Mouse (Mus musculus): Measurements from ENCODE around the gene Vgf. TPM values are rescaled to one million over a fixed set of nuclear protein-coding genes. Genes with fewer than 3 reads are reported as not detected.

Gene Vgf
- polyA plus RNA-seq, 1 experiment from 2014 or later: 0.55 TPM

DNA sequence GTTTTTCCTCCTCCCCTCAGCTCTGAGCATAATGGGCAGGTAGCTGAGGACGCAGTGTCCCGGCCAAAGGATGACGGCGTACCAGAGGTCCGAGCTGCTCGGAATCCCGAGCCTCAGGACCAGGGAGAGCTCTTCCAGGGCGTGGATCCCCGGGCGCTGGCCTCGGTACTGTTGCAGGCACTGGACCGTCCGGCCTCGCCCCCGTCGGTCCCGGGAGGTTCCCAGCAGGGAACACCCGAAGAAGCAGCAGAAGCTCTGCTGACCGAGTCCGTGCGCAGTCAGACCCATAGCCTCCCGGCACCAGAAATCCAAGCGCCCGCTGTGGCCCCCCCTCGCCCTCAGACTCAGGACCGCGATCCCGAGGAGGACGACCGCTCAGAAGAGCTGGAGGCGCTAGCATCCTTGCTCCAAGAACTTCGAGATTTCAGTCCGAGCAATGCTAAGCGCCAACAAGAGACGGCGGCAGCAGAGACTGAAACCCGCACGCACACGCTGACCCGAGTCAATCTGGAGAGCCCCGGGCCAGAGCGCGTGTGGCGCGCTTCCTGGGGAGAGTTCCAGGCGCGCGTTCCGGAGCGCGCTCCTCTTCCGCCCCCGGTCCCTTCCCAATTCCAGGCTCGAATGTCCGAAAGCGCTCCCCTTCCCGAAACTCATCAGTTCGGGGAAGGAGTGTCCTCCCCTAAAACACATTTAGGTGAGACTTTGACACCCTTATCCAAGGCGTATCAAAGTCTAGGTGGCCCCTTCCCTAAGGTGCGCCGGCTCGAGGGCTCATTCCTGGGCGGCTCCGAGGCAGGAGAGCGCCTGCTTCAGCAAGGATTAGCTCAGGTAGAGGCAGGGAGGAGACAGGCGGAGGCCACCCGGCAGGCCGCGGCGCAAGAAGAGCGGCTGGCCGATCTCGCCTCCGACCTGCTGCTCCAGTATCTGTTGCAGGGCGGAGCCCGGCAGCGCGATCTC is 5.2 kb downstream of the Vgf start:
- under 1% methylated on average over 78 of the region's 78 CpGs for WGBS
- Histone ChIP-seq H3K36me3 (peaks cover 6% of the 10 kb centered on the region), H3K9ac (no peak overlapping the region), H3K9me3 (replicated peaks) (no peaks in the 10 kb centered on the region), H3K4me1 (peaks cover 50% of the 10 kb centered on the region), H3K4me3 (replicated peaks) (peak overlapping the region; percentile 54), H3K4me2 (peak overlapping the region; percentile 100), H3K27me3 (peaks cover 62% of the 10 kb centered on the region), H3K27ac (no peak overlapping the region)
- ATAC-seq (replicated peaks; ENCODE audit: low FRiP score): no peak

DNA sequence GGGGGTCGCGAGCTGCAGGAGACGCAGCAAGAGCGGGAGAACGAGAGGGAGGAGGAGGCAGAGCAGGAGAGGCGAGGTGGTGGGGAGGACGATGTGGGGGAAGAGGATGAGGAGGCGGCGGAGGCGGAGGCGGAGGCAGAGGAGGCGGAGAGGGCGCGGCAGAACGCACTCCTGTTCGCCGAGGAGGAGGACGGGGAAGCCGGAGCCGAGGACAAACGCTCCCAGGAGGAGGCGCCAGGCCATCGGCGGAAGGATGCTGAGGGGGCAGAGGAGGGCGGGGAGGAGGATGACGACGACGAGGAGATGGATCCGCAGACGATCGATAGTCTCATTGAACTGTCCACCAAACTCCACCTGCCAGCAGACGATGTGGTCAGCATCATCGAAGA is 5.8 kb downstream of the Vgf start:
- peak overlapping the region; percentile 100 for H3K4me2 ChIP-seq
- H3K36me3 ChIP-seq: peaks cover 13% of the 10 kb centered on the region
- H3K9ac ChIP-seq: no peak overlapping the region
- H3K4me3 ChIP-seq (replicated peaks): peak overlapping the region; percentile 54
- peaks cover 50% of the 10 kb centered on the region for H3K4me1 ChIP-seq
- no peaks in the 10 kb centered on the region for H3K9me3 ChIP-seq (replicated peaks)
- WGBS: under 1% methylated on average over 30 of the region's 33 CpGs
- H3K27me3 ChIP-seq: peaks cover 56% of the 10 kb centered on the region
- ATAC-seq (replicated peaks; ENCODE audit: low FRiP score): no peak
- H3K27ac ChIP-seq: no peak overlapping the region

DNA sequence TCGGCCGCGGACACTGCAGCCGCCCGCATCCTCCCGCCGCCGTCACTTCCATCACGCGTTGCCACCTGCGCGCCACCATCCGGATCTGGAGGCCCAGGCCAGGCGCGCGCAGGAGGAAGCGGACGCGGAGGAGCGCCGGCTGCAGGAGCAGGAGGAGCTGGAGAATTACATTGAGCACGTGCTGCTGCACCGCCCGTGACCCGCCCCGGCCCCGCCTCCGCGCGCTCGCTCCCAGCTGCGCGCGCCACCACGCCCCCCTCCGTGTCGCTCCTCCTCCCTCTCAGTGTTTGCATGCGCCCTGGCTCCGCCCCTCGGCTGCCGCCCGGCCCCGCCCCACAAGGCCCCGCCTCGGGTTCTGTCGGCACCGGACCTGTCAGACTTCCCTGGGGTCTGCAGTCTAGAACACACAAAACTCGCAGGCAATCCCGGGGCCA is 6.5 kb downstream of the Vgf start:
- H3K36me3 ChIP-seq: peaks cover 19% of the 10 kb centered on the region
- H3K27ac ChIP-seq: no peak overlapping the region
- peak overlapping the region; percentile 54 for H3K4me3 ChIP-seq (replicated peaks)
- peaks cover 51% of the 10 kb centered on the region for H3K27me3 ChIP-seq
- peak overlapping the region; percentile 26; the same call in 1 of the 2 replicates for H3K9ac ChIP-seq
- H3K9me3 ChIP-seq (replicated peaks): no peaks in the 10 kb centered on the region
- WGBS: 1% methylated on average over 44 of the region's 49 CpGs
- ATAC-seq (replicated peaks; ENCODE audit: low FRiP score): peak; percentile 81
- peak overlapping the region; percentile 100 for H3K4me2 ChIP-seq
- peaks cover 50% of the 10 kb centered on the region for H3K4me1 ChIP-seq

DNA sequence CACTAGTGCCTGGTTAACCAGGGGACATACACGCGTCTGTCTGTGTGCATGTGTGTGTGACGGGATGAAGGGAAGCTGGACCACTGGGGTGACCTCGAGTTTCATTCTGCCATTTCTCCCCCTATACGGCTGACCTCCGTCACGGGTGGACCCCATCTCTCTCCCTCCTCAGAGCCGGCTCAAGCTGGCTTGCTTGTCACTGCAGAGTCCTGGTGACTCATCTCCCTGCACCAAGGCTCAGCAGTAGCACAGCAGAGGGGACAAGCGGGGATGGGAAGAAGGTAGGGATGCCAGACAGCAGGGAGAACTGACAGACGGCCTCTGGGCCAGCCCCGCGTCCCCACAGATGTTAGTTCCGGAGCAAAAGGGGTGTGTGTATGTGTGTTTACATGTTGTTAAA is 10.0 kb downstream of the Vgf start:
- Histone ChIP-seq H3K27ac (no peak overlapping the region), H3K9me3 (replicated peaks) (no peaks in the 10 kb centered on the region), H3K36me3 (peaks cover 53% of the 10 kb centered on the region), H3K9ac (no peak overlapping the region), H3K4me2 (no peak overlapping the region), H3K4me1 (peaks cover 21% of the 10 kb centered on the region), H3K27me3 (peaks cover 16% of the 10 kb centered on the region), H3K4me3 (replicated peaks) (no peak overlapping the region)
- no peak for ATAC-seq (replicated peaks; ENCODE audit: low FRiP score)
- WGBS: 86% methylated on average over 13 of the region's 13 CpGs

DNA sequence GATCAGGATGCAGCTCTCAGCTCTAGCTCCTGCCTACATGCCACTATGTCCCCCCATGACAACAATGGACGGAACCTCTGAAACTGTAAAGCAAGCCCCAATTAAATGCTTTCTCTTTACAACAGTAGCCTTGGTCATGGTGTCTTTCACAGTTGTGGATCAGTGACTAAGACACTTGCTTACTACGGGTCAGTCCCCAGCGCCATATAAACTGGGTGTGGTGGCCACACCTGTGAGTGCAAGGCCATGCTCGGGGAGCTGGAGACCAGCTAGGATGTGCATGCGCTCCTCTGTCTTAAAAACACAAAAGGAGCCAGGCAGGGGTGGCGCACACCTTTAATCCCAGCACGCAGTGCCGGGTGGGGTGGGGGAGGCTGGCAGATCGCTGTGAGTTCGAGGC is 13.3 kb downstream of the Vgf start:
- no peak overlapping the region for H3K4me3 ChIP-seq (replicated peaks)
- ATAC-seq (replicated peaks; ENCODE audit: low FRiP score): no peak
- 98% methylated on average over 10 of the region's 10 CpGs for WGBS
- peaks cover under 1% of the 10 kb centered on the region for H3K4me1 ChIP-seq
- peaks cover 69% of the 10 kb centered on the region for H3K36me3 ChIP-seq
- no peaks in the 10 kb centered on the region for H3K27me3 ChIP-seq
- no peak overlapping the region for H3K4me2 ChIP-seq
- no peak overlapping the region for H3K9ac ChIP-seq
- H3K27ac ChIP-seq: no peak overlapping the region
- no peaks in the 10 kb centered on the region for H3K9me3 ChIP-seq (replicated peaks)

DNA sequence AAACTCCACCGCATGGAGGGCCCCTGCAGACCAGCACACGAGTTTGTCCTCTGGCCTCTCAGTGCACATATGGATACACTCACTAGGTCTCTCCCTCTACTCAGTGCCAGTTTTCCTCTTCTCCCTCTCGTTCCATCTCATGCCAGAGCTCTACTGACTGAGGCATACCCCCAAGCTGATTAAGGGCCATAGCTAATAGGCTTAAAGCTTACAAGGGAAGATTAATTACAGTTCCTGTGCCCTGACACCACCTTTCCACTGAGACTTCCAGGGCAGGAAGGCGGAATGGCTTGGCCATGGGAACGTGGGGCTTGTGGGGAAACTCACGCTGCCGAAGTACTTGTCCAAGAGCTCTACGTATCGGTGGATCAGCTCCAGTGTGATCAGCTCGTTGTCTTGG is 15.2 kb downstream of the Vgf start:
- no peak for ATAC-seq (replicated peaks; ENCODE audit: low FRiP score)
- H3K36me3 ChIP-seq: peaks cover 62% of the 10 kb centered on the region
- H3K4me3 ChIP-seq (replicated peaks): no peak overlapping the region
- H3K27me3 ChIP-seq: no peaks in the 10 kb centered on the region
- peaks cover 13% of the 10 kb centered on the region for H3K4me1 ChIP-seq
- no peaks in the 10 kb centered on the region for H3K9me3 ChIP-seq (replicated peaks)
- H3K9ac ChIP-seq: no peak overlapping the region
- 86% methylated on average over 10 of the region's 10 CpGs for WGBS
- H3K4me2 ChIP-seq: no peak overlapping the region
- H3K27ac ChIP-seq: no peak overlapping the region

DNA sequence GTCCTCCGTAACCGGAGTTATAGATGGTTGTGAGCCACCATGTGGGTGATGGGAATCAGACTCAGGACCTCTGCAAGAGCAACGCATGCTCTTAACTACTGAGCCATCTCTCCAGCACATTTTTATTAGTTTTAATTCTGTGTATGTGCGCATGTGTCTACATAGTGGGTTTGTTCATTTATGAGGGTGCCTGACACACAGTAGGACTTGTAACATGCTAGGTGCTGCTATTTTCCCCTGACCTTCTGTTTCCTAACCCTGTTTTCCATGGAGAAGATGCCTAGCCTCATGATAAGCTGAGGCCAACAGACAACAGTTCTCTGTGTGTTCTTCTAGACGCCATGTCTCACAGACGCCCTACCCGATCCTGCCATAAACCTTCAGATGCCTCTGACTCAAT is 17.8 kb downstream of the Vgf start:
- H3K36me3 ChIP-seq: peaks cover 37% of the 10 kb centered on the region
- ATAC-seq (replicated peaks; ENCODE audit: low FRiP score): no peak
- WGBS: 94% methylated on average over 7 of the region's 7 CpGs
- no peak overlapping the region for H3K27ac ChIP-seq
- peaks cover 14% of the 10 kb centered on the region for H3K4me1 ChIP-seq
- H3K9ac ChIP-seq: no peak overlapping the region
- H3K4me3 ChIP-seq (replicated peaks): no peak overlapping the region
- H3K27me3 ChIP-seq: no peaks in the 10 kb centered on the region
- no peaks in the 10 kb centered on the region for H3K9me3 ChIP-seq (replicated peaks)
- no peak overlapping the region for H3K4me2 ChIP-seq

DNA sequence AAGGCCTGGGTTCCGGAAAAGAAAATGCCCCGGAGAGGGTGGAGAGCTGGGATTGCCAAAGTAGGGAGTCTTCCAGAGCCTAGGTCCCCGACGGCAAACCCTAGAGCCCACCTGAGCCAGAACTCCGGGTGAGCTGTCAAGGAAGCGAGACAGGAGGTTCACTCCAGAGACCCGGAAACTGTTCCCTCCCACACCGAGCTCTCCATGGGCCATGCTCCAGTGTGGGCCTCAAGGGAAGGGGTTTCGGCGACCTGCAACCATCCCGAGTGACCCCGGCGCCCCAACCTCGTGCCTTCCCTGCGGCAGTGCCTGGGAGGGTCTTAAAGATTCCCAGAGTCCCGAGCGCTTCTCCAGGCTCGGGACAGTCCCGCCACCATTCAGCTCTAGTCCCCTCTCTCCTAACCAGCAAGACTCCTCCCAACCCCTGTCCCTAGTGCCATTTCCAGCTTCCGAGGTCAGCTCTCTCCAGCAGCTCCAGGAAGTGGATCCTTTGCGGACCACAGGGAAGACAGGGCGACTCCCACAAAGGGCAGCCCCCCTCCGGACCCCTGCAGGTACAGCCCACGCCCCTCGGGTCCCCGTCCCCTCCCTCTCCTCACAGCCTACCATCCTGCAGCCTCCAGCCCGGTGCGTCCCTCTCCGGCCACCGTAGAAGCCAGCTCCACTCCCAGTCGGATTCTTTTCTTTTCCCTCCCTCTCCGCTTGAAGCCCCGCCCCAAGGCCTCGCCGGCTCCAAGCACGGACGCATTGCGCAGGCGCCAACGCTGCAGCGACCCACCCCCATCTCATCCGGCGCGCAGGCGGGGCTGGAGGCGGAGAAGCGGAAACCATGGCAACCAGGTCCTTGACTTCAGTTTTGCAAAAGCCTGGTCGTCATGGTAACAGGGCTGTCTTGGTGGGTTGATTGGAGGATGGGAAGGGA is 19.5 kb downstream of the Vgf start, which contains the start of gene Ap1s1:
TSS of gene Ap1s1 (minus strand) at position 734 of the 922 bp plus-strand sequence.
- no peaks in the 10 kb centered on the region for H3K27me3 ChIP-seq
- H3K9ac ChIP-seq: peak within 1 kb of the TSS; percentile 79
- no peaks in the 10 kb centered on the region for H3K9me3 ChIP-seq (replicated peaks)
- peak within 1 kb of the TSS; percentile 81 for H3K27ac ChIP-seq
- ATAC-seq (replicated peaks; ENCODE audit: low FRiP score): peak; percentile 89
- peaks cover 14% of the 10 kb centered on the region for H3K4me1 ChIP-seq
- peaks cover 20% of the 10 kb centered on the region for H3K36me3 ChIP-seq
- peak within 1 kb of the TSS; percentile 90 for H3K4me2 ChIP-seq
- WGBS: under 1% methylated on average over 48 of the region's 48 CpGs
- H3K4me3 ChIP-seq (replicated peaks): peak within 1 kb of the TSS; percentile 80

DNA sequence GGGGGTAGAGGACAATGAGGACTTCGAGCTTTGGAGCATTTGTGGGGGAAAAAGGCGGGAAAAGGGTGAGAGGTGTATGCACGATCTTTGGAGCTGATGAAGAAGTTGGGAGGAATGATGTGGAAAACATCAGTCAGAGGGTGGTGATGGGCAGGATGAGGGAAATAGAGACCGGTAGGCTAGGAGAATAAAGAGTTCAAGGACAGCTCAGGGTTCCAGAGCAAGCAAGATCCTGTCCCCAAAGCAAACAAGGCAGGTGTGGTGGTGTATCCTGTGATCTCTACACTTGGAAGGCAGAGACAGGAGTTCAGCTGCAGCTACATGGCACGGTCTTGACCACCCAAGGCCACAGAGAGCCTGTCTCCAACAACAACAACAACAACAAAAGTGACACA is 20.1 kb downstream of the Vgf start:
- Histone ChIP-seq H3K4me1 (peaks cover 14% of the 10 kb centered on the region), H3K4me2 (peak overlapping the region; percentile 90), H3K4me3 (replicated peaks) (peak overlapping the region; percentile 80), H3K27ac (no peak overlapping the region), H3K9ac (no peak overlapping the region), H3K27me3 (no peaks in the 10 kb centered on the region), H3K36me3 (peaks cover 15% of the 10 kb centered on the region), H3K9me3 (replicated peaks) (no peaks in the 10 kb centered on the region)
- ATAC-seq (replicated peaks; ENCODE audit: low FRiP score): no peak
- WGBS: 32% methylated on average over 5 of the region's 5 CpGs

DNA sequence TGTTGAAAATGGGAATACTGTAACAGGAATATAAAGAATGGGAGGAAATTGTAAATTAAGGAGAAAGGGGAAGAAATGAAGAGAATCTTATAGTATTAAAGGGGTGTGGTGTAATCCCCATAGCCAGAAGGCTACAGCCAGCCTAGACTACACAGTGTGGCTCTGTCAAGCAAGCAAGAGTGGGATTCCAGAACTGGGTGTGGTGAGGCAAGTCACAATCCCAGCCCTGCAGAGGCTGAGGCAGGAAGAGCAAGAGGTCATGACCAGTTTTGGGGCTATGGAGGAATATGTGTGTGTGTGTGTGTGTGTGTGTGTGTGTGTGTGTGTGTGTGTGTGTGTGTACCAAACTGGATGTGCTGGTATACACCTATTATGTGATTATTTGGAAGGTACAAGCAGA is 20.8 kb downstream of the Vgf start:
- peaks cover 9% of the 10 kb centered on the region for H3K36me3 ChIP-seq
- no peaks in the 10 kb centered on the region for H3K9me3 ChIP-seq (replicated peaks)
- H3K4me2 ChIP-seq: no peak overlapping the region
- H3K27me3 ChIP-seq: no peaks in the 10 kb centered on the region
- no peak overlapping the region for H3K27ac ChIP-seq
- no peak overlapping the region for H3K4me3 ChIP-seq (replicated peaks)
- H3K4me1 ChIP-seq: peaks cover 14% of the 10 kb centered on the region
- H3K9ac ChIP-seq: no peak overlapping the region
- ATAC-seq (replicated peaks; ENCODE audit: low FRiP score): no peak

DNA sequence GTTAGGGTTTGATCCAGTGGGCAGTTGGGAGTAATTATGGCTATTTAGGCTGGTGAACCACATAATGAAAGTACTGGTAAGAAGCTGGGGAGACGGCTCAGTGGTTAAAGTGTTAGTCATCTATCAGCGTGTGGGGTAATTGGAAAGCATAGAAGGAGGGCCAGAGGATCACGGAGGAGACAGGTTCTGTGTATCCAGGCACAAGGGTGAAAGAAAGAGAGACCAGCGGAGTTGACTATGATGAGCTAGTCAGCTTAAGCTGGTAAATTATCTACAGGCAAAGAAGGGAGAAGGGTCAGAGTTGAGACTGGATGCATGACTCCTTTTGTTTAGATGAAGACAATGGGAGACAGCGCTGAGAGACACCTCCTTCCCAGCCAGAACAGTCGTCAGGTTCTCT is 24.9 kb downstream of the Vgf start:
- Histone ChIP-seq H3K4me1 (peaks cover 5% of the 10 kb centered on the region; the same call in 1 of the 2 replicates), H3K27me3 (no peaks in the 10 kb centered on the region), H3K9me3 (replicated peaks) (no peaks in the 10 kb centered on the region), H3K9ac (no peak overlapping the region), H3K4me2 (no peak overlapping the region), H3K27ac (no peak overlapping the region), H3K36me3 (no peaks in the 10 kb centered on the region), H3K4me3 (replicated peaks) (no peak overlapping the region)
- ATAC-seq (replicated peaks; ENCODE audit: low FRiP score): no peak
- WGBS: 58% methylated on average over 6 of the region's 6 CpGs
